Mouse (Mus musculus): ENCODE measurements at regions not wholly inside any gene's neighbourhood (a gene's known extent, or its start where the extent isn't known, plus 50 kb on each side); places are given as distances from the start of the nearest gene placed in this dataset.

DNA sequence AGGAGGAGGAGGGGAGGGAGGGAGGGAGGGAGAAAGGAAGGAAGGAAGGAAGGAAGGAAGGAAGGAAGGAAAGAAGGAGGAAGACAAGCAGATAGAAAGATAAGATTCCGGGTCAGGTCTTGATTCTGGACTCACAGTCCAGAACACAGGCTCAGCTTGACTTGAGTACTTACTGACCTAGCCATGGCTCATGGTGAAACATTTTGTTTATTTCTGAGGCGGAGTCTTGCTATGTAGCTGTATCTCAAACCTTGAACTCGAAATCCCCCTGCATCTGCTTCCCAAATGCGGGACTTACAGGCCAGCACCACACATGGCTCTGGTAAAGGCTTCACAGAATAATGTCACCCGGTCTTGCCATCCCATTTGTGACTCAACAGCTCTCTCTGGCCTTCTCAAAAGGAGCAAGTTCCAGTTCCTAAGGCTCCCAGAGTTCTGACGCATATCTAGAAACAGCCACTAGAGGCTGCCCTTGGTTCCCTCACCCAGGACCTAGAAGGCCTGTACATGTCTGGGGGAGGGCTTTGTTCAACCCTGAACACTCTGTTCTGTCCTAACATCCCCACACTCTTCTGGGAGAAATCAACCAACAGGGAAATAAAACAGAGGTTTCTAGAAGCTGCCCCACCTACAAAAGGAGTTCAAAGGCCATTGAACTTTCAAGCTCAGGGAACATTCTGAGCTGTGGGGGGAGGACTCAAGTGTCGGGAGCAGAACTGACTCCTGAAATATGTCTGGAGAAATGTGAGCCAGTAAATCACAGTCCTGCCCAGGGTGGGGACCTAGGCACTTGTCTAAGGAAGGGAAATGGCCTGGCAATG is 56.2 kb upstream of the Akap13 start:
- DNase-seq (ENCODE audit: low read depth, low spot score): peak; percentile 36

DNA sequence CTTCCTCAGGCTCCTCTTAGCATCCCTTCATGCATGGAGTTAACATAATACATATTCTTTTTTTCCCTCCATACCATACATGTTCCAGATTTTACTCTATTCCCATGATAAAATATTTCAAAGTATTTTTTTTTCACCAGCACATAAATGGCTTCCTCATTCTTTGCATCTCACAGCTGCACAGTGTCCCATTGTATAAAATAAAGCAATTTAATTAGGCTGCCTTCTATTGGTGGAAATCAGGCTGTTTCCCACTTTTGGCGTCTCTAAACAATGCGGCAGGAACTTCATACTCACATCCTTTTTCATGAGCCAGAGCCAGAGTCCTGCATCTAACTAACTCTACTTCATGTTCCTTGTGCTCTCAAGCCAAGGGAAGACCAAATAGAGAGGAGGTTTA is 54.9 kb upstream of the Akap13 start:
- no peak for DNase-seq (ENCODE audit: low read depth, low spot score)

DNA sequence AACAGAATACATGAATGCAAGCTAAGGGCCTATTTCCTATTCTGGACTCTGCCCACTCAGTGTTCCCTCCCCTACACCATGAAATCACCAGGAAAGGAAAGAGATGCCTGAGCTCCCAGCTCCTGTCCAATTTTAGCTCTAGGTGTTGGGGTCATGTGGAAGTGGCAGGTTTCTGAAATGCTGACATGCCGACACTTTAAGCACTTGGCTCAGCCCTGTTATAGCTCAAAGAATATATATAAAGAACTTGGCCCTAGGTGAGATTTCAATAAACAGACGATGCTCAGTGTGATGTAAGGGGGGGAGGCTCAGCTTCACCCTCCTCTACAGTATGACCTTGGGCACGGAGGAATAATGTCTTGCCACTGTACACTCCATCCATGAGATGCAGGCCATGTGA is 50.4 kb upstream of the Akap13 start:
- DNase-seq (ENCODE audit: low read depth, low spot score): no peak
